Mouse (Mus musculus): ENCODE measurements around the gene Ephb1.

DNA sequence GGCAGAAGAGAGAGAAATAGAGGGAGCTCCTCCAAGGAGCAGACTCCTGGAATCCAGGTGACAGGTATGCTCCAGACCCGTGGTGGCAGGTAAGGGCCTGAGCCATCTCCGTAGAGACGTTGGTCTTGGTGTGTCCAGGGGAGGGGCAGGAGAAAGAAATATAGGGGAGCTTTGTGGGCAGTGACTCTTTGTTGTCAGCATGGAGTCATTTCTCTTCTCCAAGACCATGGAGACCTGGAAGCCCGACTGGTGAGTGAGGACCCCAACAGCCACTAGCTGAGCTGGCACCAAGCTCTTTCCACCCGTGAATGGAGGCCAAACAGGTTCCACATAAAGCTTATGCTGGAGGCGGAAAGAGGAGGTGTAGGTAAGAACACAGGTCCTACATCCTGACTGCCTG is 4.4 kb downstream of the Ephb1 start:
- TF ChIP-seq POLR2A (IDR thresholded peaks at IDR 0.05; ENCODE audit: low read depth, low read length) (no peak), CTCF (conservative IDR thresholded peaks at IDR 0.05; ENCODE audit: insufficient read depth, insufficient read length, low read depth, low read length) (no peak)
